Mouse (Mus musculus) layer of hippocampus, adult 2 months (tissue): Measurements from ENCODE around the gene Cdk5rap3. TPM values are rescaled to one million over a fixed set of nuclear protein-coding genes. Genes with fewer than 3 reads are reported as not detected.

Source experiments
- DNase-seq, 2 experiments: peaks; one replicate each; pipeline ENCODE4 v3.0.0; 2022; ENCODE audit warnings: low spot score in 2 of 2
- H3K27ac ChIP-seq: fragments of 200-600 bp; 2 replicates; pipeline ENCODE4 v1.8.1; 2022
- H3K4me3 ChIP-seq: fragments of 200-600 bp; 2 replicates; pipeline ENCODE4 v1.8.1; 2022; ENCODE audit warnings: mild to moderate bottlenecking
- CTCF ChIP-seq: fragments of 200-600 bp; conservative IDR thresholded peaks from 2 replicates; pipeline ENCODE4 v1.8.1; 2022; ENCODE audit warnings: antibody characterized with exemption, mild to moderate bottlenecking, moderate library complexity
- total RNA-seq, 2 experiments: library from RNA; stranded (reverse); gene quantifications; 2 replicates each; pipeline ENCODE4 v1.2.3; 2021

The Cdk5rap3 gene
- total RNA-seq, 2 experiments from 2014 or later, result 34.5 to 41.6 TPM

DNA sequence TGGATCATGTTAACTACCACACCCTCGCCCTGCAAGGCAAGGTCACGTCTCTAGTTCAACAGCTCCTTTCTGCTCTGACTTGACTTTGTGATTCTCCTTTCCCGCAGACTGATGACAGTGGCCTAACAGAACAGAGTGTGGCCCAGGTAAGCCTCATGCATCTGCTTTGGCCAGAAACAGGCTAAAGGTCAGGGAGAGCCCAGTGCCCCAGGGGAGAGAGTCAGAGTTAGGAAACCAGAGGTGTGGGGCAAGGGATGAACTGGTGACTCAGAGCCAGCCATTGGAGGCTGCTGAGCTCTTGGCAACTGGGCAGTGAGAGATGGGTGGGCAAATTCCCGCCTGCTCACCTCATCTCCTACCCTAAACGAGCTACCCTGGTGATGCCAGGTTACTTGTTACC, 58.9 kb downstream of the Cdk5rap3 start:
- H3K4me3 ChIP-seq, result no peak overlapping the region
- no peak for TF ChIP-seq CTCF
- H3K27ac ChIP-seq, result no peak overlapping the region
- no peak for DNase-seq

Other genes starting within 250 kb of the Cdk5rap3 start
- 10 to 100 TPM; 52.5 to 56.7 TPM for gene Snx11, start 138.9 kb downstream of the Cdk5rap3 start, total RNA-seq
- 10 to 100 TPM; 44.6 to 47.4 TPM for gene Cbx1, start 127.4 kb downstream of the Cdk5rap3 start, total RNA-seq
- gene Nfe2l1, start 86.5 kb downstream of the Cdk5rap3 start, total RNA-seq, result 100 to 1,000 TPM; 221 to 229 TPM
- 1 to 10 TPM; 5.9 to 7.0 TPM for gene Copz2, start 66.6 kb downstream of the Cdk5rap3 start, total RNA-seq
- gene Prr15l, start 11.6 kb upstream of the Cdk5rap3 start, total RNA-seq, result not detected
- 10 to 100 TPM; 36.7 to 36.8 TPM for gene Pnpo, start 27.5 kb upstream of the Cdk5rap3 start, total RNA-seq
- 10 to 100 TPM; 15.9 to 17.2 TPM for gene Sp2, start 66.5 kb upstream of the Cdk5rap3 start, total RNA-seq
- 1 to 10 TPM in 1 of 2 experiments, under 1 TPM in 1; 0.79 to 1.2 TPM for gene Sp6, start 96.9 kb upstream of the Cdk5rap3 start, total RNA-seq
- gene Scrn2, start 113.4 kb upstream of the Cdk5rap3 start, total RNA-seq, result 1 to 10 TPM; 4.9 to 5.5 TPM
- gene Lrrc46, start 124.9 kb upstream of the Cdk5rap3 start, total RNA-seq, result 1 to 10 TPM; 1.1 to 1.2 TPM
- 10 to 100 TPM; 74.0 to 81.6 TPM for gene Mrpl10, start 125.1 kb upstream of the Cdk5rap3 start, total RNA-seq
- 10 to 100 TPM; 15.7 to 19.0 TPM for gene Osbpl7, start 134.1 kb upstream of the Cdk5rap3 start, total RNA-seq
- under 1 TPM; 0.17 to 0.23 TPM for gene Tbx21, start 198.8 kb upstream of the Cdk5rap3 start, total RNA-seq
- gene Tbkbp1, start 235.0 kb upstream of the Cdk5rap3 start, total RNA-seq, result 10 to 100 TPM; 91.8 to 96.9 TPM